Mouse (Mus musculus): ENCODE measurements around the gene Ppm1n.

Gene Ppm1n

DNA sequence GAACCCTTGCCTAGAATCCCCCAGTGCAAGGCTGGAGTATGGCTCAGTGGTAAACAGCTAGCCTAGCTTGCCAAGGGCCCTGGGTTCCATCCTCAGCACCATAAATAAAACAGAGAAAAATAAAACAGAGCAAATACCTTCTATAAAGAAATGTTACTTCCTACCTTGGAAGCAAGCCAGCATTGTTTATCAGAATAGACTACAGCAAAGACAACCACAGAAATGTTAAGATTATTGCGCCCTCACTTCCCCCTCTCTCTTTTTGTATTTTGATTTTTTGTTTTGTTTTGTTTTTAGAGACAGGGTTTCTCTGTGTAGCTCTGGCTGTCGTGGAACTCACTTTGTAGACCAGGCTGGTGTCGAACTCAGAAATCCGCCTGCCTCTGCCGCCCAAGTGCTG, 17.9 kb upstream of the Ppm1n start:
- H3K27me3 ChIP-seq (ENCODE audit: insufficient read depth, low read length), result peaks cover 14% of the 10 kb centered on the region
- peaks cover 41% of the 10 kb centered on the region for H3K4me1 ChIP-seq (replicated peaks; ENCODE audit: low read depth, low read length)
- H3K4me3 ChIP-seq (replicated peaks; ENCODE audit: low read length), result no peak overlapping the region
- no peak for TF ChIP-seq NANOG (IDR thresholded peaks at IDR 0.05; ENCODE audit: borderline replicate concordance, low read length)
- TF ChIP-seq CTCF (conservative IDR thresholded peaks at IDR 0.05; ENCODE audit: low read length), result no peak
- TF ChIP-seq POU5F1 (IDR thresholded peaks at IDR 0.05; ENCODE audit: borderline replicate concordance, low read length), result no peak
- H3K9me3 ChIP-seq (ENCODE audit: low read length), result no peaks in the 10 kb centered on the region
- H3K36me3 ChIP-seq (ENCODE audit: insufficient read depth, low read length), result no peaks in the 10 kb centered on the region

DNA sequence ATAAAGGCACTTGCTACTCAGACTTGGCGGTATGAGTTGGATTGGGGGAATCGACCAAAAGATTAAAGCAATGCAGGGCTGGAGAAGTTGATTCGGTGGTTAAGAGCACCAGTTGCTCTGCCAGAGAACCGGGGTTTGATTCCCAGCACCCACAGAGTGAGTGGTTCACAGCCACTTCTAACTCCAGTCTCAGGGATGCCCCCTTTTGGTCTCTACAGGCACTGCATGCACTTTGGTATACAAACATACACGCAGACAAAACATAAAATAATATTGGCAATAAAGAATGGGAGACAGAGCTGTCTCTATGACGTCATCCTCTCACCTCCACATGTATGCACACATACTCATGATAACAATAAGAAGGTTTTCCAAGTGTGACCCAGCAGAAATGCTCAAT, 17.2 kb upstream of the Ppm1n start:
- H3K4me3 ChIP-seq (replicated peaks; ENCODE audit: low read length), result no peak overlapping the region
- peaks cover 7% of the 10 kb centered on the region for H3K27me3 ChIP-seq (ENCODE audit: insufficient read depth, low read length)
- H3K36me3 ChIP-seq (ENCODE audit: insufficient read depth, low read length), result no peaks in the 10 kb centered on the region
- H3K9me3 ChIP-seq (ENCODE audit: low read length), result no peaks in the 10 kb centered on the region
- TF ChIP-seq NANOG (IDR thresholded peaks at IDR 0.05; ENCODE audit: borderline replicate concordance, low read length) (no peak), POU5F1 (IDR thresholded peaks at IDR 0.05; ENCODE audit: borderline replicate concordance, low read length) (no peak), CTCF (conservative IDR thresholded peaks at IDR 0.05; ENCODE audit: low read length) (peak; percentile 46)
- peaks cover 38% of the 10 kb centered on the region for H3K4me1 ChIP-seq (replicated peaks; ENCODE audit: low read depth, low read length)

DNA sequence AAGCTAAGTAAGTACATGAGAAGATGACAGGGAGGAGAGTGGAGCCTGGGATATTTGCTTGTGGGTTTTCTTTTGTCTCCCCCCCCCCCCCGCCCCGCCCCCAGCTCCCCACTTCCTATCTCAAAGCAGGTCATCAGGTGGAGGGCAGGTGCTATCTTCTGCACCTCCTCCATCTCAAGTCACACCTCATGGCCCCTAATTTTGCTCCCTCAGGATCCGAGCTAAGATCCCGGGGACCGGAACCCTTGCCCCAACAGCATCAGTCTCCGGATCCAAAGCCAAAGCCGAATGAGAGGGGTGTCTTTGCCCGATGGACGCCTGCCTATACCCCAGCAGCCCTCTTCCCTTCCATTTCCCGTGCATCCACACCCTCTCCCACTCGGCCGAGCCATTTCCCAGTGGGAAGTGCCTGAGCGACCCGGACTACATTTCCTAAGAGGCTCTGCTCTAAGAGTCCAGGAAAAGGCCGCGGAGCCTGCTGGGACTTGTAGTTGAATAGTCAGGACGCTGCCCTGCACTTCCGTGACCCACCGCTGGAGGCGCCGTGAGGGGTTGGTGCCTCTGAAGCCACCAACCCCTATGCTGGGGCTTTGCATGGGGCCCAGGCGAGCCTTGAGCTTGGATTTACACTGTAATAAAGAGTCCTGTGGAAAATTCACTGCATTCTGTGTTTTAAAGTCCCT, 15.8 kb upstream of the Ppm1n start:
- no peak for TF ChIP-seq NANOG (IDR thresholded peaks at IDR 0.05; ENCODE audit: borderline replicate concordance, low read length)
- peak; percentile 94 for TF ChIP-seq CTCF (conservative IDR thresholded peaks at IDR 0.05; ENCODE audit: low read length)
- peak overlapping the region; percentile 72 for H3K4me3 ChIP-seq (replicated peaks; ENCODE audit: low read length)
- no peaks in the 10 kb centered on the region for H3K36me3 ChIP-seq (ENCODE audit: insufficient read depth, low read length)
- peaks cover 43% of the 10 kb centered on the region for H3K4me1 ChIP-seq (replicated peaks; ENCODE audit: low read depth, low read length)
- H3K9me3 ChIP-seq (ENCODE audit: low read length), result no peaks in the 10 kb centered on the region
- H3K27me3 ChIP-seq (ENCODE audit: insufficient read depth, low read length), result no peaks in the 10 kb centered on the region

DNA sequence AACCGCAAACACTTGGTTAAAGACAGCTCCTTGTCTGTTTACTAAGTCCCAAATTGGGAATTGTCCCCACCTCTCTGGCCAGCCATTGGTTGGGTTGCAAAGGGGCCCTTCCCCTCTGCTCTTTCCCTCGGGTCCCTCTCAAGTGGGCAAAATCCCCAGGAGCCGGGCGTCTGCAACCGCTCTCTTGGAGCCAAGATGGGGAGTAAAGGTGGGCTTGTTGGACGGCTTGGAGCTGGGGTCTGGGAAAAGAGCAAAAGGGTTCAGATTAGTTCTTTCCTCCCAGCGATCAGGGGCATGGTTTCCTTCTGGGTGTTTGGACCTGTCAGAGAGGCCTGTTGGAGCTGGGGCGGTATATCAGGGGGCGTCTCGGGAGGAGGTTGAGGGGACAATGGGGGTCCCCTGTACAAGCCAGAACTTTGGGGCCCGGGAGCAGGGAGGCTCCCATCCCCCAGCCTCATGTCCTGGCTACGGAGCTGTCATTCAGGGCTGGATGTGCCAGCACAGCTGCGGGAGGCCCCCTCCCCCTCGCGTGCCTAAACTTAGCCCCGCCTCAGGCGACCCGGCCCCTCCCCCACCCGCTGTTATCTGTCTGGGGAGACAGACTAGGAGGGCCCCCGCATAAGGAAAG, 11.2 kb upstream of the Ppm1n start:
- H3K9me3 ChIP-seq (ENCODE audit: low read length), result no peaks in the 10 kb centered on the region
- no peaks in the 10 kb centered on the region; the same call in 1 of the 2 replicates for H3K36me3 ChIP-seq (ENCODE audit: insufficient read depth, low read length)
- H3K4me1 ChIP-seq (replicated peaks; ENCODE audit: low read depth, low read length), result peaks cover 48% of the 10 kb centered on the region
- H3K4me3 ChIP-seq (replicated peaks; ENCODE audit: low read length), result peak overlapping the region; percentile 80
- no peak for TF ChIP-seq POU5F1 (IDR thresholded peaks at IDR 0.05; ENCODE audit: borderline replicate concordance, low read length)
- TF ChIP-seq NANOG (IDR thresholded peaks at IDR 0.05; ENCODE audit: borderline replicate concordance, low read length), result no peak
- TF ChIP-seq CTCF (conservative IDR thresholded peaks at IDR 0.05; ENCODE audit: low read length), result no peak
- peaks cover 6% of the 10 kb centered on the region; the same call in 1 of the 2 replicates for H3K27me3 ChIP-seq (ENCODE audit: insufficient read depth, low read length)

DNA sequence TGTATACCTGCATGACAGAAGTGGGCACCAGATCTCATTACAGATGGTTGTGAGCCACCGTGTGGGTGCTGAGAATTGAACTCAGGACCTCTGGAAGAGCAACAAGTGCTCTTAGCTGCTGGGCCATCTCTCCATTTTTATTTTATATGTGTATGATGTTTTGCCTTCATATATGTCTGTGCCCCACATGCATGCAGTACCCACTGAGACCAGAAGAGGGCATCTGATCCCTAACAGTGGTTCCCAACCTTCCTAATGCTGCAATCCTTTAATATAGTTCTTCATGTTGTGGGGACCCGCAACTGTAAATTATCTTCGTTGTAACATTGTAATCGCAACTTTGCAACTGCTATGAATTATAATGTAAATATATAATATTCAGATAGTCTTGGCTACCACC, 4.9 kb upstream of the Ppm1n start:
- TF ChIP-seq POU5F1 (IDR thresholded peaks at IDR 0.05; ENCODE audit: borderline replicate concordance, low read length) (no peak), CTCF (conservative IDR thresholded peaks at IDR 0.05; ENCODE audit: low read length) (peak; percentile 95)
- Histone ChIP-seq H3K9me3 (ENCODE audit: low read length) (no peaks in the 10 kb centered on the region), H3K4me3 (replicated peaks; ENCODE audit: low read length) (no peak overlapping the region), H3K36me3 (ENCODE audit: insufficient read depth, low read length) (no peaks in the 10 kb centered on the region; the same call in 1 of the 2 replicates), H3K4me1 (replicated peaks; ENCODE audit: low read depth, low read length) (peaks cover 33% of the 10 kb centered on the region), H3K27me3 (ENCODE audit: insufficient read depth, low read length) (peaks cover 18% of the 10 kb centered on the region)

DNA sequence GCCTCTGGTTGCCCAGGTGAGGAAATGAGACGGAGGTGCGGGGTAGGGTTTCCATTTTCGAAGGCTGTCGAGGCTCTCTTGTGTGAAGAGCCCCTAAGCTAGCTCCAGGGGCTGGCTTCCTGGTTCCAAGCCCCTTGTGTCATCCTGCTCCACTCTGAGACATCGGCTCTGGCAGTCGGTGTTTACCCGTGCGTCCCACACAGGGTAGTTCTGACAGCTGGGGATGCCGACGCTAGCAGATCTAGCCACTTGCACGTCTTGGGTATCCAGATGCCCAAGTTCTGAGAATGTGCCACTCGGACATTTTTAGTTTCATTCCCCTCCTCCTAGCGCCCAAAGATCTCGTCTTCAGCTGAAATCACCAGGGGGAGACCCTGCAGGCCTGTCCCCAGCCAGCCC, 3.5 kb upstream of the Ppm1n start:
- TF ChIP-seq NANOG (IDR thresholded peaks at IDR 0.05; ENCODE audit: borderline replicate concordance, low read length), result no peak
- no peak for TF ChIP-seq CTCF (conservative IDR thresholded peaks at IDR 0.05; ENCODE audit: low read length)
- no peak for TF ChIP-seq POU5F1 (IDR thresholded peaks at IDR 0.05; ENCODE audit: borderline replicate concordance, low read length)

DNA sequence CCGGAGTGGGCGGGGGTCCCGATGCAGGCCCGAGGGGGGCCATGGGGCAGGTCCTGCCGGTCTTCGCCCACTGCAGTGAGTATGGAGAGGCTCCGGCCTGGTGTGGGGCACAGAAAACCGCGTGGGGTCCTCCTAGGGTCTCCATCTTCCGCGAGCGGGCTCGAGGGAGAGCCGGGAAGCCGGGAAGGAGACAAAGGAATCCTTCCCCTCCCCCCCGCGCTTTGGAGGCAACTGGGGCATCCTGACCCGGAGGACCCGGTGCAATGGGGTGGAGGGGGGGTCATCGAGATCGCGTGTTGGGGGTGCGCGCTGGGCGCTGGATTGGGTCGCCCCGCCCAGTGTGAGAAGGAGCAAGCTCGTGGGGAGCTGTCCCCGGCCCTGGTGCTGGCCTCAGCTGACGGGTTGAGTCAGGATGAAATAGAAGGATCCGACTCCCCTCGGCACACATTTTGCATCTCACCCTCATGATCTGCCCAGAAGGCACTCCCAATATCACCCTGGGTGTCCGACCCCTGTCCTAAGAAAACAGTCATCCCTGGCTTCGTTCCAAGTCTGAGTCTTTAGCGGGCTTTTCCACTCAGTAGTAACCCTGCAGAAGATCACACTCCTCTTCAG, 3.0 kb upstream of the Ppm1n start:
- Histone ChIP-seq H3K27me3 (ENCODE audit: insufficient read depth, low read length) (peaks cover 33% of the 10 kb centered on the region), H3K9me3 (ENCODE audit: low read length) (no peaks in the 10 kb centered on the region), H3K4me3 (replicated peaks; ENCODE audit: low read length) (peak overlapping the region; percentile 94), H3K4me1 (replicated peaks; ENCODE audit: low read depth, low read length) (peaks cover 44% of the 10 kb centered on the region), H3K36me3 (ENCODE audit: insufficient read depth, low read length) (no peaks in the 10 kb centered on the region)
- TF ChIP-seq NANOG (IDR thresholded peaks at IDR 0.05; ENCODE audit: borderline replicate concordance, low read length) (no peak), CTCF (conservative IDR thresholded peaks at IDR 0.05; ENCODE audit: low read length) (no peak), POU5F1 (IDR thresholded peaks at IDR 0.05; ENCODE audit: borderline replicate concordance, low read length) (no peak)

More for the DNA sequence above, 3.5 kb upstream of the Ppm1n start:
- Histone ChIP-seq H3K9me3 (ENCODE audit: low read length) (no peaks in the 10 kb centered on the region), H3K36me3 (ENCODE audit: insufficient read depth, low read length) (no peaks in the 10 kb centered on the region; the same call in 1 of the 2 replicates), H3K4me3 (replicated peaks; ENCODE audit: low read length) (peak overlapping the region; percentile 94), H3K27me3 (ENCODE audit: insufficient read depth, low read length) (peaks cover 28% of the 10 kb centered on the region), H3K4me1 (replicated peaks; ENCODE audit: low read depth, low read length) (peaks cover 39% of the 10 kb centered on the region)

DNA sequence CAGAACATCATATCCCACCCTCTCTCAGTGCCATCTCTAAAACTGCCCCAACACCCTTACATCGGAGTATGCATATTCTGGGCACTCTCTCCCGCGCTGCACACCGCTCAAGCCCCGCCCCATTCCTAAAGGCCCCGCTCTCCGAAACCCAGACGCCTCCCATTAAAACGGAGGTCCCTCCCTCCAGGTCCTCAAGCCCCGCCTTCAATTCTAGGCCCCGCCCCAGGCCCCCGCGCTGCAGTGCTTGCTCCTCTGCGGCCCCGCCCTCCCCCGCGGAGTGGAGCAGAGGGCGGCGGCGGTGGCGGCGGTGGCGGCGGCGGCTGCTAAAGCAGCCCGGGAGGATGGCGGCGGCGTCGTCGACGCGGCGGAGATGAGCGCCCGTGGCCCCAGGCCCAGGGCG, 2.5 kb upstream of the Ppm1n start, which contains the start of gene Rtn2:
Rtn2 (plus strand) TSS at position 240 of the 400 bp plus-strand sequence.
- Histone ChIP-seq H3K9me3 (ENCODE audit: low read length) (no peaks in the 10 kb centered on the region), H3K4me3 (replicated peaks; ENCODE audit: low read length) (peak within 1 kb of the TSS; percentile 94), H3K27me3 (ENCODE audit: insufficient read depth, low read length) (peaks cover 35% of the 10 kb centered on the region), H3K36me3 (ENCODE audit: insufficient read depth, low read length) (no peaks in the 10 kb centered on the region), H3K4me1 (replicated peaks; ENCODE audit: low read depth, low read length) (peaks cover 47% of the 10 kb centered on the region)
- TF ChIP-seq POU5F1 (IDR thresholded peaks at IDR 0.05; ENCODE audit: borderline replicate concordance, low read length) (no peak), CTCF (conservative IDR thresholded peaks at IDR 0.05; ENCODE audit: low read length) (no peak), NANOG (IDR thresholded peaks at IDR 0.05; ENCODE audit: borderline replicate concordance, low read length) (no peak)

Measured in E14TG2a.4 (cell line).